Mouse (Mus musculus) embryonic facial prominence, embryonic 10.5 days (tissue): ENCODE measurements around the gene Arl8a. TPM values are rescaled to one million over a fixed set of nuclear protein-coding genes. Genes with fewer than 3 reads are reported as not detected.

Experiments used
- DNase-seq: peaks from one replicate; pipeline ENCODE4 v3.0.0-alpha.2; 2017; ENCODE audit warnings: low spot score
- H3K27ac ChIP-seq: fragments of 300-500 bp; sonication (generic); replicated peaks from 2 replicates; pipeline ENCODE4 v1.5.1; 2016; ENCODE audit warnings: mild to moderate bottlenecking
- H3K27me3 ChIP-seq: fragments of 300-500 bp; sonication (generic); replicated peaks from 2 replicates; pipeline ENCODE4 v1.6.1; 2016; ENCODE audit warnings: low read depth, mild to moderate bottlenecking; ENCODE audit not compliant: poor library complexity, severe bottlenecking
- H3K36me3 ChIP-seq: fragments of 300-500 bp; sonication (generic); replicated peaks from 2 replicates; pipeline ENCODE4 v1.6.1; 2016; ENCODE audit warnings: mild to moderate bottlenecking, moderate library complexity
- H3K4me1 ChIP-seq: fragments of 300-500 bp; sonication (generic); 2 replicates; pipeline ENCODE4 v1.6.1; 2016
- H3K4me3 ChIP-seq: fragments of 300-500 bp; sonication (generic); 2 replicates; pipeline ENCODE4 v1.5.1; 2016; ENCODE audit warnings: mild to moderate bottlenecking, moderate library complexity
- H3K9me3 ChIP-seq: fragments of 300-500 bp; sonication (generic); 2 replicates; pipeline ENCODE4 v1.6.1; 2016; ENCODE audit warnings: mild to moderate bottlenecking
- WGBS: fragments of 180-500 bp; shearing (Covaris S2); methylation state at CpG from one replicate; pipeline ENCODE4 v1.1.7; 2016; 5-methylcytosine and 5-hydroxymethylcytosine counted together
- polyA plus RNA-seq: library from polyadenylated mRNA; unstranded; fragments of >200 nt; fragmentation: Nextera tagmentation; extraction: Ambion mirVana; gene quantifications from 2 replicates; pipeline ENCODE4 v1.2.1, GENCODE M21; 2016

The Arl8a gene
- polyA plus RNA-seq, 1 experiment from 2014 or later: 50.3 TPM

DNA sequence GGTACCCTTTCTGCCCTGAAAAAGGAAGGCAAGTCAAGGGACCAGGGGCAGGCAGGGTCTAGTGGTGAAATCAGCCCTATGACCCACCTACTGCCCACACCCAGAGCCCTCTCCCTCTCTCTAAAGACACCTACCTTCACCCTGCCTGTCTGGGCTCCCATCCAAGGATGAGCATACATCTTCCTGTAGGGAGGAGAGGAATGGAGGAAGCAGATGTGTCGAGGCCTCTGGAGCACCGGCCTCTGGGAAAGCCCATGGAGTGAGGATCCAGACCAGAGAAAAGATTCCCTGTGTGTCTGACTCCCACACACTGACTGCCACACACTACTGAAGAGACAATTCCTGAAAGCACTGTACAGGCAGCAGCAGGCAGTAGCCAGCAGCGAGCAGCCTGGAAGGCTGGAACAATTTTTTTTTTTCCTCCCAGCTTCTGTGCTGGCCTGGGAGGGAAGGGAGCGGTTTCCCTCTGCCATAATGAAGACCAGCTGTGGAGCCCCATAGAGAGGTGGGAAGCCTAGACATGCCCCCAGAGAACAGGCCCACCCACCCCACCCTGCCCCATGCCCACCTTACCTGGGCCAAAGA lies 20.1 kb upstream of the Arl8a start:
- 49% methylated on average over 4 of the region's 4 CpGs for WGBS
- DNase-seq: peak; percentile 55
- peaks cover 43% of the 10 kb centered on the region for H3K27me3 ChIP-seq
- peak overlapping the region; percentile 81 for H3K27ac ChIP-seq
- H3K4me1 ChIP-seq: peaks cover 54% of the 10 kb centered on the region
- no peaks in the 10 kb centered on the region for H3K9me3 ChIP-seq
- no peaks in the 10 kb centered on the region for H3K36me3 ChIP-seq
- H3K4me3 ChIP-seq: no peak overlapping the region

DNA sequence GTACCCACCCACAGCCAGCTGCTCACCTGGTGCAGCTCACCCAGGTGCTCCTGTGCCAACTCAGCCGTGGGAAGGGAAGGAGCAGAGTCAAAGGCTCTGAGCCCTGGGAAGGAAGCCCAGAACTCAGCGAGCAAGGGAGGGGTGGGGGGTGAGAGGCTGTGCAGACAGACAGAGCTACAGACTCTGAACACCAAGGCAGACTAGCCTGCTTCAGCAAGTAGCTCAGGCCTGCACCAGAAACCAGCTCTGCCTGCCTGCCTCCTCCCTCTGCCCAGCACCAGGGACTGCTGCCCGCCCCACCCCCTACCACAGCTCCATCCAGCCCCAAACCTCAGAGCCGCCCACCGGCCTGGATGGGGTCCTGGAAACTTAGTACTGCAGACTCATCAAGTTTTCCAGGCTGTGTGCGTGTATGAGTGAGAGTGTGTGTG lies 18.6 kb upstream of the Arl8a start:
- Histone ChIP-seq H3K27me3 (peaks cover 48% of the 10 kb centered on the region), H3K4me3 (no peak overlapping the region), H3K36me3 (no peaks in the 10 kb centered on the region), H3K4me1 (peaks cover 68% of the 10 kb centered on the region), H3K27ac (peak overlapping the region; percentile 81; the same call in 1 of the 2 replicates), H3K9me3 (no peaks in the 10 kb centered on the region)
- WGBS: 58% methylated on average over 6 of the region's 6 CpGs
- no peak for DNase-seq

- Histone ChIP-seq H3K4me3 (no peak overlapping the region), H3K27me3 (peaks cover 48% of the 10 kb centered on the region), H3K9me3 (no peaks in the 10 kb centered on the region), H3K36me3 (no peaks in the 10 kb centered on the region), H3K4me1 (peaks cover 72% of the 10 kb centered on the region), H3K27ac (0 out of 2 replicates have a peak overlapping the region, but pooled peaks have one; percentile 0)
- no peak for DNase-seq
- 21% methylated on average over 9 of the region's 9 CpGs for WGBS
Measured at GRCm38 (mm10) chr1:135128986-135129385, 17.6 kb upstream of the Arl8a start.

- Histone ChIP-seq H3K36me3 (no peaks in the 10 kb centered on the region), H3K27me3 (peaks cover 48% of the 10 kb centered on the region), H3K9me3 (no peaks in the 10 kb centered on the region), H3K4me3 (no peak overlapping the region), H3K27ac (0 out of 2 replicates have a peak overlapping the region, but pooled peaks have one; percentile 0), H3K4me1 (peaks cover 72% of the 10 kb centered on the region)
- 56% methylated on average over 9 of the region's 9 CpGs for WGBS
- no peak for DNase-seq
Measured at GRCm38 (mm10) chr1:135129543-135130183, 17.0 kb upstream of the Arl8a start.

DNA sequence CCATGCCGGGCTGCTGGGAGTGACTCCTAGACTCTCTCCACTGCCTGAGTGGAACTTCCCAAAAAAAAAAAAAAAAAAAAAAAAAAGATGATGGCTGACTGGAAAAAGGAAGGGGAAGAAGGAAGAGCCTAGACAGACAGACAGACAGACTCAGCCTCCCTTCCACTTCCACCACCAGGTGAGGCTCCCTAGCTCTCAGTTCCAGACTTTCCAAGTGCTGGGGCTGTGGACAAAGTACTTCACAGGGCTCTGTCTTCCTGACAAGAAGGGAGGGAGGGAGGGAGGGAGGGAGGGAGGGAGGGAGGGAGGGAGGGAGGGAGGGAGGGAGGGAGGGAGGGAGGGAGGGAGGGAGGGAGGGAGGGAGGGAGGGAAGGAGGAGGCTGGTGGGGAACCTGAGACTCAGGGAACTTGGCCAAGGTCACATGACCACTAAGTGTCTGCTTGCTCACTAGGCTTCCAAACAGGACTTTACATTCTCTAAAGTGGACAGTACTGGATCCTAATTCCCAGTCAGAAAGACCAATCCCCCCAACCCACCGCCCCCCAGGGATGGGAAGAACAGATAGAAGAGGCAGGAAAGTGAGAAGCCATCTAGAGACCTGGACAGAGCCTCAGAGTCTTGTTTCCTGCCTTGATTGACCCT lies 16.1 kb upstream of the Arl8a start:
- Histone ChIP-seq H3K9me3 (no peaks in the 10 kb centered on the region), H3K4me1 (peaks cover 68% of the 10 kb centered on the region)

GRCm38 (mm10) chr1:135131034-135131433 lies 15.6 kb upstream of the Arl8a start:
- Histone ChIP-seq H3K27me3 (peaks cover 41% of the 10 kb centered on the region), H3K9me3 (no peaks in the 10 kb centered on the region), H3K4me3 (no peak overlapping the region), H3K36me3 (no peaks in the 10 kb centered on the region), H3K4me1 (peaks cover 64% of the 10 kb centered on the region), H3K27ac (peak overlapping the region; percentile 25)
- no peak for DNase-seq
- 31% methylated on average over 6 of the region's 6 CpGs for whole genome bisulfite sequencing

More for the DNA sequence above, 16.1 kb upstream of the Arl8a start:
- H3K27ac ChIP-seq: no peak overlapping the region
- no peak for DNase-seq
- peaks cover 43% of the 10 kb centered on the region for H3K27me3 ChIP-seq
- no peaks in the 10 kb centered on the region for H3K36me3 ChIP-seq
- WGBS: 66% methylated on average over 2 of the region's 2 CpGs
- H3K4me3 ChIP-seq: no peak overlapping the region

- H3K27ac ChIP-seq: peak overlapping the region; percentile 25
- H3K4me1 ChIP-seq: peaks cover 59% of the 10 kb centered on the region
- peaks cover 41% of the 10 kb centered on the region for H3K27me3 ChIP-seq
- no peak for DNase-seq
- WGBS: 67% methylated on average over 8 of the region's 8 CpGs
- H3K4me3 ChIP-seq: no peak overlapping the region
- no peaks in the 10 kb centered on the region for H3K9me3 ChIP-seq
- no peaks in the 10 kb centered on the region for H3K36me3 ChIP-seq
Measured at GRCm38 (mm10) chr1:135131560-135131959, 15.1 kb upstream of the Arl8a start.

DNA sequence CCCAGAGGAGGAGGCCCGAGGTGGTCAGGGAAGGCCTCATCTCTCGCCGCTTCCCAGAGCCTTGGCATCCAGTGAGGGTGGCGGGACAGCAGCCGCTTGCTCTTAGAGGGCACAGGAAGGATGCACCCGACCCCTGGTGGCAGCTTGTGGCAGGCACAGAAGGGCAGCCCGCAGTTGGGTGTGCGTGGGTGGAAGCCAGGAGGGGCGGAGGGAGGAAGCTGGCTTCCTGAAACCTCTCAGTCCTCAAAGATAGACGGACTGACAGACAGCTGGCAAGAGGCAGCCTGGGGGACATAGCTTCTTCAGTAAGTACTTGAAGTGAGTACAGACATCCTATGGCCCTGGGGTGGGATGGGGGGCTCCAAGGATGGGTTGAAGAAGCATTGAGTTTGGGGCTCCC lies 14.2 kb upstream of the Arl8a start, which contains the start of gene Ptpn7:
Gene Ptpn7 (plus strand): TSS at position 228 of the 400 bp plus-strand sequence.
- Histone ChIP-seq H3K4me1 (peaks cover 50% of the 10 kb centered on the region), H3K9me3 (no peaks in the 10 kb centered on the region), H3K27ac (peak within 1 kb of the TSS; percentile 25), H3K4me3 (no peak within 1 kb of the TSS), H3K27me3 (peaks cover 34% of the 10 kb centered on the region), H3K36me3 (no peaks in the 10 kb centered on the region)
- DNase-seq: peak; percentile 50
- 43% methylated on average over 10 of the region's 10 CpGs for WGBS

DNA sequence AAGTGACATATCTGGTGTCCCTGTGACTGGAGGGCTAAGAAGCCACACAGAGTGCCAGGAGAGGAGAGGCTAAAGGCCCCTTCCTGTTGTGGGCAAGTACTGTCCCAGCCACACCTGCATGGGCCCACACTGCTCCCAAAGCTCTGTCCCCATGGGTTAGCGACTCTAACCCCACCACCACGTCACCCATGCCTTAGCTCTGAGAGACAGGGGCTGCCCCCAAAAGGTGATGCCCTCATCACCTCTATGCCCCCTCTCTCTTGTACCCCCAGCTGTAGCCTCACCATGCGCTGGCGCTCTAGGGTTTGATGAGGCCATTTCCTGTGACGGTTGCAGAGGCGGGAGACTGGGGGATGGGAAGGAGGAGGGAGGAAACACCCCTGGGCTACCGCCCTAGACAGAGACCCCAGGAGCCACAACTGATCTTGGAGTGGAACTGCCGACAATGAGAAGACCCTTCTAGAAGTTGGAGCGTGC lies 13.7 kb upstream of the Arl8a start:
- Histone ChIP-seq H3K27ac (peak overlapping the region; percentile 25; the same call in 1 of the 2 replicates), H3K9me3 (no peaks in the 10 kb centered on the region), H3K4me1 (peaks cover 45% of the 10 kb centered on the region), H3K27me3 (peaks cover 29% of the 10 kb centered on the region), H3K4me3 (no peak overlapping the region), H3K36me3 (no peaks in the 10 kb centered on the region)
- WGBS: 83% methylated on average over 9 of the region's 9 CpGs
- no peak for DNase-seq

- H3K27ac ChIP-seq: no peak overlapping the region
- H3K9me3 ChIP-seq: no peaks in the 10 kb centered on the region
- H3K36me3 ChIP-seq: no peaks in the 10 kb centered on the region
- peaks cover 41% of the 10 kb centered on the region for H3K4me1 ChIP-seq
- H3K27me3 ChIP-seq: peaks cover 20% of the 10 kb centered on the region
- 79% methylated on average over 10 of the region's 10 CpGs for WGBS
- no peak overlapping the region for H3K4me3 ChIP-seq
- DNase-seq: no peak
Measured at GRCm38 (mm10) chr1:135133678-135134435, 12.8 kb upstream of the Arl8a start.

GRCm38 (mm10) chr1:135135111-135135787 lies 11.4 kb upstream of the Arl8a start:
- H3K36me3 ChIP-seq: no peaks in the 10 kb centered on the region
- no peak for DNase-seq
- no peaks in the 10 kb centered on the region for H3K9me3 ChIP-seq
- no peak overlapping the region for H3K27ac ChIP-seq
- 90% methylated on average over 8 of the region's 8 CpGs for WGBS
- no peak overlapping the region for H3K4me3 ChIP-seq
- peaks cover 27% of the 10 kb centered on the region for H3K4me1 ChIP-seq
- H3K27me3 ChIP-seq: peaks cover 7% of the 10 kb centered on the region

- 18% methylated on average over 1 of the region's 1 CpGs for WGBS
- peak; percentile 85 for DNase-seq
Measured at GRCm38 (mm10) chr1:135136500-135136899, 10.1 kb upstream of the Arl8a start.

More at GRCm38 (mm10) chr1:135136500-135136899, 10.1 kb upstream of the Arl8a start:
- peaks cover 18% of the 10 kb centered on the region for H3K4me1 ChIP-seq
- H3K27me3 ChIP-seq: peaks cover 6% of the 10 kb centered on the region
- no peaks in the 10 kb centered on the region for H3K36me3 ChIP-seq
- no peaks in the 10 kb centered on the region for H3K9me3 ChIP-seq
- no peak overlapping the region for H3K4me3 ChIP-seq
- H3K27ac ChIP-seq: no peak overlapping the region
